Mouse (Mus musculus): ENCODE results near the gene Bckdhb. TPM values are rescaled to one million over a fixed set of nuclear protein-coding genes. Genes with fewer than 3 reads are reported as not detected.

Gene Bckdhb
- total RNA-seq, 2 experiments from 2014 or later, result 44.6 to 52.8 TPM

Other genes starting within 250 kb of the Bckdhb start
- under 1 TPM; 0.20 to 0.60 TPM for gene Elovl4, start 118.9 kb upstream of the Bckdhb start, total RNA-seq (2021)
- gene Ttk, start 90.5 kb upstream of the Bckdhb start, total RNA-seq (2021), result 1 to 10 TPM; 1.1 to 4.1 TPM